Mouse (Mus musculus) brain, embryonic 14.5 days (tissue): ENCODE results near the gene Cx3cl1.

ENCODE experiments used
- CTCF ChIP-seq: fragments of 200-500 bp; IDR thresholded peaks from 2 replicates; pipeline ENCODE4 v1.5.1; 2012; ENCODE audit warnings: inconsistent platforms, mild to moderate bottlenecking, moderate library complexity, borderline replicate concordance; ENCODE audit not compliant: insufficient read depth, insufficient read length; ENCODE audit errors: extremely low read depth
- POLR2A ChIP-seq: fragments of 200-500 bp; IDR thresholded peaks from 2 replicates; pipeline ENCODE4 v1.6.1; 2012; ENCODE audit warnings: mild to moderate bottlenecking, inconsistent platforms, borderline replicate concordance; ENCODE audit not compliant: poor library complexity, insufficient read depth, insufficient read length, severe bottlenecking; ENCODE audit errors: extremely low read depth

- TF ChIP-seq CTCF (no peak), POLR2A (no peak)
Measured at GRCm38 (mm10) chr8:94794368-94794767, 22.6 kb downstream of the Cx3cl1 start.
